Mouse (Mus musculus): ENCODE results near the gene Hist1h4j. TPM values are rescaled to one million over a fixed set of nuclear protein-coding genes. Genes with fewer than 3 reads are reported as not detected.
A peak's percentile ranks its signal among the peaks of the same experiment; 100 is the strongest.
"Not testable (repeated sequence)": the region's sequence is repeated elsewhere in the genome, so short reads cannot be mapped to it uniquely, and the experiment has no call there.

Gene Hist1h4j
- polyA plus RNA-seq, 1 experiment from 2014 or later = 1.2 TPM

- peak overlapping the region; percentile 87 for H3K9ac ChIP-seq (ENCODE audit: low read depth, low read length)
- DNase-seq (ENCODE audit: low spot score) (peak; percentile 98), ATAC-seq (ENCODE audit: low read depth) (peak; percentile 91)
- H3K4me1 ChIP-seq (ENCODE audit: control insufficient read depth, insufficient read depth, low read length) = peaks cover 22% of the 10 kb centered on the region
- no peaks in the 10 kb centered on the region for H3K36me3 ChIP-seq (ENCODE audit: control insufficient read depth, insufficient read depth, low read length)
- H3K4me2 ChIP-seq (ENCODE audit: low read depth, low read length) = peak overlapping the region; percentile 91
- peak overlapping the region; percentile 58 for H3K4me3 ChIP-seq (ENCODE audit: low read depth, low read length)
- H3K27ac ChIP-seq (replicated peaks; ENCODE audit: low read depth, low read length) = peak overlapping the region; percentile 97
- WGBS = 4% methylated on average over 31 of the region's 33 CpGs
- H3K9me3 ChIP-seq (ENCODE audit: control insufficient read depth, low read length) = no peaks in the 10 kb centered on the region
- no peaks in the 10 kb centered on the region for H3K27me3 ChIP-seq (replicated peaks; ENCODE audit: control insufficient read depth, insufficient read depth, low read length)
These were observed 44.2 kb downstream of the Hist1h4j start for GRCm38 (mm10) chr13:21778814-21779766.

- DNase-seq (ENCODE audit: low spot score) (peak; percentile 92), ATAC-seq (ENCODE audit: low read depth) (peak; percentile 48)
- Histone ChIP-seq H3K4me3 (ENCODE audit: low read depth, low read length) (peak within 1 kb of the TSS; percentile 58), H3K4me2 (ENCODE audit: low read depth, low read length) (peak within 1 kb of the TSS; percentile 91), H3K27ac (replicated peaks; ENCODE audit: low read depth, low read length) (peak within 1 kb of the TSS; percentile 97), H3K9me3 (ENCODE audit: control insufficient read depth, low read length) (no peaks in the 10 kb centered on the region), H3K4me1 (ENCODE audit: control insufficient read depth, insufficient read depth, low read length) (peaks cover 27% of the 10 kb centered on the region), H3K27me3 (replicated peaks; ENCODE audit: control insufficient read depth, insufficient read depth, low read length) (no peaks in the 10 kb centered on the region), H3K36me3 (ENCODE audit: control insufficient read depth, insufficient read depth, low read length) (no peaks in the 10 kb centered on the region), H3K9ac (ENCODE audit: low read depth, low read length) (peak within 1 kb of the TSS; percentile 87)
- WGBS = under 1% methylated on average over 44 of the region's 44 CpGs
These were observed 45.2 kb downstream of the Hist1h4j start, which contains the start of gene Hist1h1b for GRCm38 (mm10) chr13:21779767-21780731. Gene Hist1h1b, minus strand, starts transcription at chr13:21780625.

GRCm38 (mm10) chr13:21781021-21781555, 46.2 kb downstream of the Hist1h4j start:
- Histone ChIP-seq H3K9ac (ENCODE audit: low read depth, low read length) (peak overlapping the region; percentile 87), H3K4me1 (ENCODE audit: control insufficient read depth, insufficient read depth, low read length) (peaks cover 31% of the 10 kb centered on the region)

DNA sequence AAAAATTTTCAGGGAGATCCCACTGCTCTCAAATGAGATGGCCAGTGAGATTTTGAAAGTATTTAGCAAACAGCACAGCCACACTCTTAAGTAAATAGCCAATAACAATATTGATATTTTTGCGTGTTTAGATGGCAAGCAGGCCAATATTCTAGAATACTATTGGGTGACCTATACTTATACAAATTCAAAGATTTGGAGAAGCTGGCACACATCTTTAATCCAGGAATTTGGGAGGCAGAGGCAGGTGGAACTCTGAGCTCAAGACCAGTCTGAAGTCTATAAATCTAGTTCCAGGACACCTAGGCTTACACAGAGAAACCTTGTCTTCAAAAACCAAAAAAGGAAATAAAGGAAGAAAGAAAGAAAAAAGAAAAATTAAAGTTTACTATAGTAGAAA, 46.8 kb downstream of the Hist1h4j start:
- Histone ChIP-seq H3K4me2 (ENCODE audit: low read depth, low read length) (peak overlapping the region; percentile 7; the same call in 1 of the 2 replicates), H3K27me3 (replicated peaks; ENCODE audit: control insufficient read depth, insufficient read depth, low read length) (no peaks in the 10 kb centered on the region), H3K4me3 (ENCODE audit: low read depth, low read length) (no peak overlapping the region), H3K9ac (ENCODE audit: low read depth, low read length) (no peak overlapping the region), H3K27ac (replicated peaks; ENCODE audit: low read depth, low read length) (peak overlapping the region; percentile 97; the same call in 1 of the 2 replicates), H3K9me3 (ENCODE audit: control insufficient read depth, low read length) (no peaks in the 10 kb centered on the region), H3K4me1 (ENCODE audit: control insufficient read depth, insufficient read depth, low read length) (peaks cover 34% of the 10 kb centered on the region), H3K36me3 (ENCODE audit: control insufficient read depth, insufficient read depth, low read length) (no peaks in the 10 kb centered on the region)
- ATAC-seq (ENCODE audit: low read depth) = no peak
- no peak for DNase-seq (ENCODE audit: low spot score)
- 87% methylated on average over 1 of the region's 1 CpGs for WGBS

More at GRCm38 (mm10) chr13:21781021-21781555, 46.2 kb downstream of the Hist1h4j start:
- Histone ChIP-seq H3K27me3 (replicated peaks; ENCODE audit: control insufficient read depth, insufficient read depth, low read length) (no peaks in the 10 kb centered on the region), H3K9me3 (ENCODE audit: control insufficient read depth, low read length) (no peaks in the 10 kb centered on the region), H3K4me3 (ENCODE audit: low read depth, low read length) (peak overlapping the region; percentile 58), H3K36me3 (ENCODE audit: control insufficient read depth, insufficient read depth, low read length) (no peaks in the 10 kb centered on the region), H3K4me2 (ENCODE audit: low read depth, low read length) (peak overlapping the region; percentile 91), H3K27ac (replicated peaks; ENCODE audit: low read depth, low read length) (peak overlapping the region; percentile 97)
- 41% methylated on average over 6 of the region's 6 CpGs for WGBS
- DNase-seq (ENCODE audit: low spot score) = no peak
- ATAC-seq (ENCODE audit: low read depth) = no peak

DNA sequence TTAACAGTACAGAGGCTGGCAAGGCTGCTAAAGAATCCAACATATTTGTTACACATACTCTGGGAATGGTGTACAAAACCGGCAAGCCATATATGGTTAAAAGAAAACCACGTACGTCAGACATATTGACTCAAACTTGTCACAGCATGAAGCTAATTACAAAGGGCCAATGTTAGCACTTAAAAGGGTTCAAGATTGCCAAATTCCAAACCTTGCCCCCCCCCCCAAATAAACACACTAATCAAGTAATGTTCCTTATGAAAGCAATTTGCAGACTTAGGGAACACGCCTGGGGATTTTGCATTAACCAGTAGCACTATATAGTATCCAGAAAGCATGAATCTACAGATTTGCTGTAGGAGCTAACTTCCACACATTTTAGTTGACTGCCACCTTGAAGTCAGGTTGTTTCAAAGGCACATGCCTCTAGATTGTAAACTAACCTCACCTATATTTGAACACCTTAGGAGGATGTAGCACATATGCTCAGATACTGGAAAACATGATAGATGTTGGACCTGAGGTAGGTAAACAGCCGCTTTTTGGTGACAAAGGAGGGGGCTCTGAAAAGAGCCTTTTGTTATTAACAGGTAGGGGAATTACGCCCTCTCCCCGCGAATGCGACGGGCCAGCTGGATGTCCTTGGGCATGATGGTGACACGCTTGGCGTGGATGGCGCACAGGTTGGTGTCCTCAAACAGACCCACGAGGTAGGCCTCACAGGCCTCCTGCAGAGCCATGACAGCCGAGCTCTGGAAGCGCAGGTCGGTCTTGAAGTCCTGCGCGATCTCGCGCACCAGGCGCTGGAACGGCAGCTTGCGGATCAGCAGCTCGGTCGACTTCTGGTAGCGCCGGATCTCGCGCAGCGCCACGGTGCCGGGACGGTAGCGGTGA, 47.7 kb downstream of the Hist1h4j start:
- peak overlapping the region; percentile 71 for H3K9ac ChIP-seq (ENCODE audit: low read depth, low read length)
- H3K27ac ChIP-seq (replicated peaks; ENCODE audit: low read depth, low read length) = peak overlapping the region; percentile 90
- H3K27me3 ChIP-seq (replicated peaks; ENCODE audit: control insufficient read depth, insufficient read depth, low read length); H3K36me3 ChIP-seq (ENCODE audit: control insufficient read depth, insufficient read depth, low read length); H3K9me3 ChIP-seq (ENCODE audit: control insufficient read depth, low read length); ATAC-seq (ENCODE audit: low read depth): not testable (repeated sequence)
- under 1% methylated on average over 10 of the region's 35 CpGs for WGBS
- peak overlapping the region; percentile 60 for H3K4me2 ChIP-seq (ENCODE audit: low read depth, low read length)
- peak; percentile 85 for DNase-seq (ENCODE audit: low spot score)
- peak overlapping the region; percentile 44 for H3K4me3 ChIP-seq (ENCODE audit: low read depth, low read length)
- peaks cover 34% of the 10 kb centered on the region for H3K4me1 ChIP-seq (ENCODE audit: control insufficient read depth, insufficient read depth, low read length)

- H3K4me1 ChIP-seq (ENCODE audit: control insufficient read depth, insufficient read depth, low read length) = peaks cover 34% of the 10 kb centered on the region
- H3K4me3 ChIP-seq (ENCODE audit: low read depth, low read length) = peak within 1 kb of the TSS; percentile 44
- DNase-seq (ENCODE audit: low spot score) (peak; percentile 97), ATAC-seq (ENCODE audit: low read depth) (peak; percentile 70)
- H3K36me3 ChIP-seq (ENCODE audit: control insufficient read depth, insufficient read depth, low read length) = no peaks in the 10 kb centered on the region
- WGBS = under 1% methylated on average over 13 of the region's 20 CpGs
- H3K27ac ChIP-seq (replicated peaks; ENCODE audit: low read depth, low read length) = peak within 1 kb of the TSS; percentile 90
- H3K9me3 ChIP-seq (ENCODE audit: control insufficient read depth, low read length) = no peaks in the 10 kb centered on the region
- peak within 1 kb of the TSS; percentile 71 for H3K9ac ChIP-seq (ENCODE audit: low read depth, low read length)
- no peaks in the 10 kb centered on the region for H3K27me3 ChIP-seq (replicated peaks; ENCODE audit: control insufficient read depth, insufficient read depth, low read length)
- peak within 1 kb of the TSS; percentile 60 for H3K4me2 ChIP-seq (ENCODE audit: low read depth, low read length)
These were observed 48.4 kb downstream of the Hist1h4j start, which contains the start of gene Hist1h3i for GRCm38 (mm10) chr13:21783255-21783617. Gene Hist1h3i, minus strand, starts transcription at chr13:21783370.

DNA sequence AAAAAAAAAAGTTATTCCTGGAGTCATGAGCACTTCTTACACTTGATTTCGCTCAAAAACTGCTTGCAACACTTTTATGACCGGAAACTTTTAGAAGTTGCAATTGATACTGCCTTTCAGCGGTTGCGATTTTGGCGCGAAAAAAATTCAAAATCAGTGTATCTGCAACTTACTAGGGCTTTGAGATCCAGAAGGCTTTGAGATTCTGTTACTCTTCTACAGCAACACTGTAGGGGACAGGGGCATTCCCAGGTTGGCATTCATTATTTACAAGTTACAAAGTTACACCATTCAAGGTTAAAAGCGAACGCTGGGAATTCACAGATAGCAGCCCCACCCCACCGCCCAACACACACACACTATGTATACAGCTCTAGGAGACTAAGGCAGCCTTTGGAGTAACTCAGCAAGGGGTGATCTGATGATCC, 48.9 kb downstream of the Hist1h4j start:
- peak overlapping the region; percentile 54 for H3K9ac ChIP-seq (ENCODE audit: low read depth, low read length)
- WGBS = 0% methylated on average over 9 of the region's 9 CpGs
- H3K27me3 ChIP-seq (replicated peaks; ENCODE audit: control insufficient read depth, insufficient read depth, low read length) = no peaks in the 10 kb centered on the region
- H3K27ac ChIP-seq (replicated peaks; ENCODE audit: low read depth, low read length) = peak overlapping the region; percentile 89
- H3K4me3 ChIP-seq (ENCODE audit: low read depth, low read length) = peak overlapping the region; percentile 44
- H3K36me3 ChIP-seq (ENCODE audit: control insufficient read depth, insufficient read depth, low read length) = no peaks in the 10 kb centered on the region
- peaks cover 34% of the 10 kb centered on the region for H3K4me1 ChIP-seq (ENCODE audit: control insufficient read depth, insufficient read depth, low read length)
- peak overlapping the region; percentile 60 for H3K4me2 ChIP-seq (ENCODE audit: low read depth, low read length)
- no peak for ATAC-seq (ENCODE audit: low read depth)
- peak; percentile 81 for DNase-seq (ENCODE audit: low spot score)
- H3K9me3 ChIP-seq (ENCODE audit: control insufficient read depth, low read length) = no peaks in the 10 kb centered on the region
